Mouse (Mus musculus): ENCODE measurements around the gene Slc22a23.

Gene Slc22a23

GRCm38 (mm10) chr13:34239371-34240086 is 105.5 kb downstream of the Slc22a23 start:
- no peak for DNase-seq (ENCODE audit: extremely low read depth, low read depth)

GRCm38 (mm10) chr13:34238646-34239290 is 106.2 kb downstream of the Slc22a23 start:
- DNase-seq (ENCODE audit: extremely low read depth, low read depth), result no peak

GRCm38 (mm10) chr13:34235056-34235455 is 109.9 kb downstream of the Slc22a23 start:
- DNase-seq (ENCODE audit: extremely low read depth, low read depth), result no peak

- no peak for DNase-seq (ENCODE audit: extremely low read depth, low read depth)
Observed at GRCm38 (mm10) chr13:34234439-34234838, 110.5 kb downstream of the Slc22a23 start.

- no peak for DNase-seq (ENCODE audit: extremely low read depth, low read depth)
Observed at GRCm38 (mm10) chr13:34232992-34233391, 112.0 kb downstream of the Slc22a23 start.

GRCm38 (mm10) chr13:34228905-34229304 is 116.1 kb downstream of the Slc22a23 start:
- peak; percentile 53 for DNase-seq (ENCODE audit: extremely low read depth, low read depth)

- no peak for DNase-seq (ENCODE audit: extremely low read depth, low read depth)
Observed at GRCm38 (mm10) chr13:34227720-34228661, 117.0 kb downstream of the Slc22a23 start.

- DNase-seq (ENCODE audit: extremely low read depth, low read depth), result no peak
Observed at GRCm38 (mm10) chr13:34226940-34227339, 118.0 kb downstream of the Slc22a23 start.

GRCm38 (mm10) chr13:34222985-34223384 is 122.0 kb downstream of the Slc22a23 start:
- DNase-seq (ENCODE audit: extremely low read depth, low read depth), result no peak

GRCm38 (mm10) chr13:34219728-34220127 is 125.3 kb downstream of the Slc22a23 start:
- no peak for DNase-seq (ENCODE audit: extremely low read depth, low read depth)

GRCm38 (mm10) chr13:34218776-34219175 is 126.2 kb downstream of the Slc22a23 start:
- DNase-seq (ENCODE audit: extremely low read depth, low read depth), result no peak

GRCm38 (mm10) chr13:34214855-34215254 is 130.1 kb downstream of the Slc22a23 start:
- no peak for DNase-seq (ENCODE audit: extremely low read depth, low read depth)

GRCm38 (mm10) chr13:34212735-34213212 is 132.2 kb downstream of the Slc22a23 start:
- no peak for DNase-seq (ENCODE audit: extremely low read depth, low read depth)

GRCm38 (mm10) chr13:34211261-34211775 is 133.7 kb downstream of the Slc22a23 start:
- no peak for DNase-seq (ENCODE audit: extremely low read depth, low read depth)

GRCm38 (mm10) chr13:34207714-34208470 is 137.1 kb downstream of the Slc22a23 start:
- DNase-seq (ENCODE audit: extremely low read depth, low read depth), result no peak

GRCm38 (mm10) chr13:34205216-34205615 is 139.8 kb downstream of the Slc22a23 start:
- no peak for DNase-seq (ENCODE audit: extremely low read depth, low read depth)

- no peak for DNase-seq (ENCODE audit: extremely low read depth, low read depth)
Observed at GRCm38 (mm10) chr13:34195676-34196075, 149.3 kb downstream of the Slc22a23 start.

- DNase-seq (ENCODE audit: extremely low read depth, low read depth), result no peak
Observed at GRCm38 (mm10) chr13:34193384-34193783, 151.6 kb downstream of the Slc22a23 start.

- no peak for DNase-seq (ENCODE audit: extremely low read depth, low read depth)
Observed at GRCm38 (mm10) chr13:34192414-34193191, 152.4 kb downstream of the Slc22a23 start.

- peak; percentile 16 for DNase-seq (ENCODE audit: extremely low read depth, low read depth)
Observed at GRCm38 (mm10) chr13:34187571-34187970, 157.4 kb downstream of the Slc22a23 start.

Measured in MEL-GATA-1-ER (cell line).